8 mouse cellular contexts compared by ENCODE assay signal in the genomic region with DNA sequence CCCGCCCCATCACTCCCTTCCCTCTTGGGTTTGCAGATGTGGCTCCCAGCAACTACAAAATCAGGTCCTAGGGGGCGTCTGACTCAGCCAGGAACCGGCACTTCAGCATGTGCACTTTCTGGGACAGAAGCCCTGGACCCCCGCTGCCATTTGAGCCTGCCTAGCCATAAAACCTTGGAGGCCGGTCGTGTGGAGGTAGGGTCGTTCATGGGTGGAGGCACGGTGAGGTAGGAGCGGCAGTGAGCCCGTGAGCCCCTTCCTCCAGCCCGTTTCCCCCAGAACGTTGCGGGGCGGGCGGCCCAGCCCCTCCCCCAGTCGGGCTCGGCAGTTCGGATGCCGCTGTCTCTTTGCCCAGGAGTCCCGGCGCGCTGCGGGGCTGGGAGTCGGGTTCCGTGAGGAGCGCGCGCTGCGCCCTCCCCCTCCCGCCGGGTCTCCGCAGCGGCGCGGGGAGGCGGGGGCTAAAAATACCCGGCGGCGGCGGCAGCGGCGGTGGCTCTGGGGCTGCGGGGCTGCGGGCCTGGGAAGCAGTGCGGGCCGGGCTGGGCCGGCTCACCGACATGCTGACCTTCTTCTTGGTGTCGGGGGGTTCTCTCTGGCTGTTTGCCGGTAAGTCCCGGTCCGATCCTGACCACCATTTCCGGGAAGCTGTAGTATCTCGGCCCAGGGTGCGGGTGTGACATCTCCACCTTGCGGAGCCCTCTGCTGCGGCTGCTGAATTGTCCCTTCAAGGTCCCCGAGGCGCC. TPM values are rescaled to one million over a fixed set of nuclear protein-coding genes. Genes with fewer than 3 reads are reported as not detected.
DNase-seq lines count a peak whose midpoint lies in the region; ATAC-seq and TF ChIP-seq lines count a peak whose summit lies in the region.

Gene Acsl6 (plus strand): TSS at position 71 of the 743 bp plus-strand sequence.

- 0 out of 2 replicates have a peak within 1 kb of the TSS, but pooled peaks have one; percentile 0 for H3K9ac ChIP-seq in kidney, postnatal 0 days (ENCODE audit: low read depth, low read length)
- H3K9ac ChIP-seq in limb, embryonic 11.5 days (ENCODE audit: low read length): peak within 1 kb of the TSS; percentile 52

- H3K9me3 ChIP-seq in kidney, postnatal 0 days (replicated peaks; ENCODE audit: low read length): no peaks in the 10 kb centered on the region
- no peaks in the 10 kb centered on the region for H3K9me3 ChIP-seq in embryonic facial prominence, embryonic 10.5 days
- no peaks in the 10 kb centered on the region for H3K9me3 ChIP-seq in limb, embryonic 11.5 days (ENCODE audit: control insufficient read depth, low read length)

- no peaks in the 10 kb centered on the region for H3K27me3 ChIP-seq in kidney, postnatal 0 days (ENCODE audit: insufficient read depth, low read length)
- H3K27me3 ChIP-seq in embryonic facial prominence, embryonic 10.5 days (replicated peaks; ENCODE audit: low read depth, poor library complexity, severe bottlenecking): peaks cover 29% of the 10 kb centered on the region
- no peaks in the 10 kb centered on the region for H3K27me3 ChIP-seq in limb, embryonic 11.5 days (ENCODE audit: control insufficient read depth, insufficient read depth, low read length)

- 0 out of 2 replicates have a peak, but pooled peaks cover 3% of the 10 kb centered on the region for H3K4me1 ChIP-seq in kidney, postnatal 0 days (replicated peaks; ENCODE audit: insufficient read depth, low read length)
- peaks cover 21% of the 10 kb centered on the region for H3K4me1 ChIP-seq in embryonic facial prominence, embryonic 10.5 days
- 0 out of 2 replicates have a peak, but pooled peaks cover 2% of the 10 kb centered on the region for H3K4me1 ChIP-seq in limb, embryonic 11.5 days (ENCODE audit: control insufficient read depth, insufficient read depth, low read length)
- H3K4me1 ChIP-seq in olfactory bulb, adult 2 months (ENCODE audit: control insufficient read depth, insufficient read depth, low read length): peaks cover 26% of the 10 kb centered on the region

- 0 out of 2 replicates have a peak, but pooled peaks have one; percentile 21 for ATAC-seq in kidney, postnatal 0 days (replicated peaks; ENCODE audit: low FRiP score, low read depth)
- ATAC-seq in limb, embryonic 11.5 days (ENCODE audit: insufficient number of reproducible peaks, low FRiP score, low TSS enrichment, low read depth): no peak

- under 1% methylated on average over 52 of the region's 59 CpGs for WGBS in kidney, postnatal 0 days
- WGBS in embryonic facial prominence, embryonic 10.5 days: under 1% methylated on average over 57 of the region's 59 CpGs
- under 1% methylated on average over 57 of the region's 59 CpGs for WGBS in limb, embryonic 11.5 days
- WGBS in olfactory bulb, adult 2 months: under 1% methylated on average over 54 of the region's 59 CpGs

- H3K27ac ChIP-seq in kidney, postnatal 0 days: no peak within 1 kb of the TSS
- H3K27ac ChIP-seq in embryonic facial prominence, embryonic 10.5 days (replicated peaks): peak within 1 kb of the TSS; percentile 82
- no peak within 1 kb of the TSS for H3K27ac ChIP-seq in limb, embryonic 11.5 days (replicated peaks; ENCODE audit: low read depth, low read length)
- H3K27ac ChIP-seq in olfactory bulb, adult 2 months (ENCODE audit: insufficient read depth, low read depth, low read length): peak within 1 kb of the TSS; percentile 85

- H3K4me3 ChIP-seq in kidney, postnatal 0 days (replicated peaks; ENCODE audit: low read depth, low read length): peak within 1 kb of the TSS; percentile 44
- peak within 1 kb of the TSS; percentile 76 for H3K4me3 ChIP-seq in embryonic facial prominence, embryonic 10.5 days
- H3K4me3 ChIP-seq in limb, embryonic 11.5 days (ENCODE audit: low read depth, low read length): peak within 1 kb of the TSS; percentile 48
- H3K4me3 ChIP-seq in olfactory bulb, adult 2 months (ENCODE audit: insufficient read depth, low read depth, low read length): peak within 1 kb of the TSS; percentile 88

- TF ChIP-seq CTCF in kidney, postnatal 0 days (IDR thresholded peaks at IDR 0.05; ENCODE audit: low read depth): no peak
- peak; percentile 21; the same call in 1 of the 2 replicates for TF ChIP-seq CTCF in olfactory bulb, adult 2 months (IDR thresholded peaks at IDR 0.05; ENCODE audit: insufficient read depth, low read depth, low read length)

- no peaks in the 10 kb centered on the region for H3K36me3 ChIP-seq in kidney, postnatal 0 days (ENCODE audit: insufficient read depth, low read length)
- no peaks in the 10 kb centered on the region for H3K36me3 ChIP-seq in embryonic facial prominence, embryonic 10.5 days (replicated peaks)
- H3K36me3 ChIP-seq in limb, embryonic 11.5 days (ENCODE audit: control insufficient read depth, insufficient read depth, low read length): no peaks in the 10 kb centered on the region

- peak; percentile 13 for DNase-seq in kidney, postnatal 0 days (ENCODE audit: low spot score)
- no peak for DNase-seq in kidney, postnatal 14 days
- DNase-seq in ZHBTc4 (ENCODE audit: low read depth, low spot score): peak; percentile 70
- peak; percentile 68 for DNase-seq in embryonic facial prominence, embryonic 10.5 days (ENCODE audit: low spot score)
- peak; percentile 9 for DNase-seq in heart, postnatal 4 days
- peak; percentile 61 for DNase-seq in limb, embryonic 11.5 days (ENCODE audit: low spot score)
- no peak for DNase-seq in ovary, postnatal 10 days (ENCODE audit: low spot score)

- peak; percentile 40; the same call in 1 of the 2 replicates for TF ChIP-seq POLR2A in olfactory bulb, adult 2 months (IDR thresholded peaks at IDR 0.05; ENCODE audit: insufficient read depth, low read depth, low read length)

- peak within 1 kb of the TSS; percentile 91 for H3K4me2 ChIP-seq in kidney, postnatal 0 days (ENCODE audit: low read length)
- peak within 1 kb of the TSS; percentile 96 for H3K4me2 ChIP-seq in limb, embryonic 11.5 days (ENCODE audit: low read depth, severe bottlenecking)

RNA-seq across cellular contexts. Expression of gene Acsl6, which starts in this region (rescaled TPM):
- 0.64 and 0.75 TPM in 2 replicates for polyA plus RNA-seq in kidney, postnatal 0 days (2015; fragmentation: Nextera tagmentation; extraction: Ambion mirVana)
- 4.0 and 5.2 TPM in 2 replicates for polyA plus RNA-seq in embryonic facial prominence, embryonic 10.5 days (2016; fragmentation: Nextera tagmentation; extraction: Ambion mirVana)
- total RNA-seq in heart, postnatal 4 days (2021): 1 to 10 TPM in 1 of 2 experiments, under 1 TPM in 1; 0.50 to 1.2 TPM
- 1.5 and 1.7 TPM in 2 replicates for polyA plus RNA-seq in limb, embryonic 11.5 days (2014; fragmentation: Nextera tagmentation; extraction: Ambion mirVana)
- 91.1 TPM in 1 of 2 replicates, not detected in the other for polyA plus RNA-seq in olfactory bulb, adult 2 months (2012; ENCODE audit: insufficient read depth, insufficient read length, low replicate concordance, missing spikeins)

Comparison
In these comparisons a context has a peak if more than half of its experiments do, and no peak if none do; other contexts are left out.
1. RNA of gene Acsl6 (polyA plus RNA-seq): 91.1 TPM in olfactory bulb, adult 2 months; 4.0 to 5.2 TPM in embryonic facial prominence, embryonic 10.5 days, 1.5 to 1.7 TPM in limb, embryonic 11.5 days and 0.64 to 0.75 TPM in kidney, postnatal 0 days; every median in the first group is over 10 times any median in the second.
2. Peak in DNase-seq, ATAC-seq, H3K4me3 ChIP-seq, H3K9ac ChIP-seq and H3K4me2 ChIP-seq in kidney, postnatal 0 days; RNA of the gene not detected or under 1 TPM.
3. DNase-seq: peak in ZHBTc4 (single experiment), embryonic facial prominence, embryonic 10.5 days (single experiment), heart, postnatal 4 days (single experiment) and limb, embryonic 11.5 days (single experiment); none in kidney, postnatal 14 days (single experiment) and ovary, postnatal 10 days (single experiment).
4. H3K27ac ChIP-seq: peak in embryonic facial prominence, embryonic 10.5 days (single experiment) and olfactory bulb, adult 2 months (single experiment); none in kidney, postnatal 0 days (single experiment) and limb, embryonic 11.5 days (single experiment).
5. Peak in every context shown above with its lines, with median percentiles within 50 percentile points of each other: H3K4me3 ChIP-seq.